Mouse (Mus musculus) embryonic facial prominence, embryonic 14.5 days (tissue): ENCODE measurements around the gene Atf7. TPM values are rescaled to one million over a fixed set of nuclear protein-coding genes. Genes with fewer than 3 reads are reported as not detected.

Experiments used
- ATAC-seq: fragments of 200-750 bp; cut with Nextera tagmentation; 2 replicates; pipeline ENCODE4 v1.8.0; 2017; ENCODE audit warnings: low read depth, moderate number of reproducible peaks, moderate TSS enrichment
- DNase-seq: peaks from one replicate; pipeline ENCODE4 v3.0.0-alpha.2; 2015; ENCODE audit warnings: low spot score
- H3K27ac ChIP-seq: fragments of 300-500 bp; sonication (generic); replicated peaks from 2 replicates; pipeline ENCODE4 v1.5.1; 2014; ENCODE audit warnings: low read depth, mild to moderate bottlenecking, low read length, moderate library complexity
- H3K27me3 ChIP-seq: fragments of 300-500 bp; sonication (generic); replicated peaks from 2 replicates; pipeline ENCODE4 v1.6.1; 2014; ENCODE audit warnings: low read length; ENCODE audit not compliant: control insufficient read depth, insufficient read depth
- H3K36me3 ChIP-seq: fragments of 300-500 bp; sonication (generic); 2 replicates; pipeline ENCODE4 v1.6.1; 2014; ENCODE audit warnings: low read length, mixed read lengths; ENCODE audit not compliant: control insufficient read depth, insufficient read depth
- H3K4me1 ChIP-seq: fragments of 300-500 bp; sonication (generic); 2 replicates; pipeline ENCODE4 v1.6.1; 2014; ENCODE audit warnings: antibody characterized with exemption, low read length; ENCODE audit not compliant: control insufficient read depth, insufficient read depth
- H3K4me2 ChIP-seq: fragments of 300-500 bp; sonication (generic); 2 replicates; pipeline ENCODE4 v1.6.1; 2014; ENCODE audit warnings: low read depth, mild to moderate bottlenecking, low read length, moderate library complexity, mixed read lengths
- H3K4me3 ChIP-seq: fragments of 300-500 bp; sonication (generic); 2 replicates; pipeline ENCODE4 v1.5.1; 2014; ENCODE audit warnings: low read depth, mild to moderate bottlenecking, low read length
- H3K9ac ChIP-seq: fragments of 300-500 bp; sonication (generic); 2 replicates; pipeline ENCODE4 v1.6.1; 2014; ENCODE audit warnings: low read depth, mild to moderate bottlenecking, low read length, moderate library complexity, mixed read lengths
- H3K9me3 ChIP-seq: fragments of 300-500 bp; sonication (generic); 2 replicates; pipeline ENCODE4 v1.6.1; 2016; ENCODE audit warnings: low read length; ENCODE audit not compliant: control insufficient read depth
- WGBS: fragments of 180-500 bp; shearing (Covaris S2); extraction: QIAGEN DNeasy Blood & Tissue Kit; methylation state at CpG from one replicate; pipeline ENCODE4 v1.1.7; 2014; 5-methylcytosine and 5-hydroxymethylcytosine counted together
- polyA plus RNA-seq: library from polyadenylated mRNA; unstranded; fragments of >200 nt; fragmentation: Nextera tagmentation; extraction: Ambion mirVana; gene quantifications from 2 replicates; pipeline ENCODE4 v1.2.1, GENCODE M21; 2014

The Atf7 gene
- polyA plus RNA-seq, 1 experiment from 2014 or later: 43.8 TPM

DNA sequence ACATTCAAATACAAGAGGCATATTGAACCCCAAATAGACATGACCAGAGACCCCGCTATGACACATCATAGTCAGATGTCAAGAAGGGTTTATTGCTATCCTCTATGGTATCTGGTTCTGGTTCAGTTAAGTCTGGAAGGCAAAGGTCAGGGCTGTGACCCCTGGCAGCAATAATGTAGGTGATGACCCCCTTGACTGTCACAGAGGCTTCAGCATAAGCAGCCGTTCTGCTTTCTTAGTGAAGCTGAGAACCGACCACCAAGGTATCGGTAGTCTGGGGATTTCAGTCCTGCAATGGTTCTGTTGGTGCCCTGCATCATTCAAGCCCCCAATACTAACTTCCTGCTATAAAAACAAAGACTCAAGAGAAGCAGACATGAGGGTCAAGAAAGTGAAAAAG lies 93.7 kb downstream of the Atf7 start:
- Histone ChIP-seq H3K27me3 (no peaks in the 10 kb centered on the region), H3K9ac (no peak overlapping the region), H3K4me2 (no peak overlapping the region), H3K4me1 (no peaks in the 10 kb centered on the region), H3K4me3 (no peak overlapping the region), H3K36me3 (peaks cover 86% of the 10 kb centered on the region), H3K27ac (no peak overlapping the region), H3K9me3 (no peaks in the 10 kb centered on the region)
- 87% methylated on average over 4 of the region's 4 CpGs for WGBS
- DNase-seq (no peak), ATAC-seq (no peak)

DNA sequence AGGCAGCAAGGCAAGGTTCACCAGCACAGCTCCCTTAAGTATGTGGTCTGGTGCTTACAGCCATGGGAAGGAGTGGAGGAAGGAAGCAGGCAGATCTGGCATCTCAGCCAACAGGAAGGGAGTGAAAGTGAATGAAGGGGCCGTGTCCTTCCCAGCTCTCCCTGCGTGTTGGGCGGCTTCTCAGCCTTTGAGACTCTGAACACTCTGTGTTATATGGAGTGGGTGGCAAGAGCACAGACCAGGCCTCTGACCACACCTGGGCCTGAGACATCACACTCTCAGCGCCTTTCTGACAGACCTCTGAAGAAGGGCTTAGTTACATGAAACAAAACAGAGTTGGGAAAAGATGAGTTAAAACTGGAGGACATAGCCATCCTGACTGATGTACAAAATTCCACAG lies 94.7 kb downstream of the Atf7 start:
- H3K9ac ChIP-seq: no peak overlapping the region
- WGBS: 86% methylated on average over 4 of the region's 4 CpGs
- no peaks in the 10 kb centered on the region for H3K4me1 ChIP-seq
- peaks cover 81% of the 10 kb centered on the region for H3K36me3 ChIP-seq
- H3K27me3 ChIP-seq: no peaks in the 10 kb centered on the region
- H3K4me2 ChIP-seq: no peak overlapping the region
- no peak overlapping the region for H3K4me3 ChIP-seq
- H3K27ac ChIP-seq: no peak overlapping the region
- DNase-seq (no peak), ATAC-seq (no peak)
- H3K9me3 ChIP-seq: no peaks in the 10 kb centered on the region

DNA sequence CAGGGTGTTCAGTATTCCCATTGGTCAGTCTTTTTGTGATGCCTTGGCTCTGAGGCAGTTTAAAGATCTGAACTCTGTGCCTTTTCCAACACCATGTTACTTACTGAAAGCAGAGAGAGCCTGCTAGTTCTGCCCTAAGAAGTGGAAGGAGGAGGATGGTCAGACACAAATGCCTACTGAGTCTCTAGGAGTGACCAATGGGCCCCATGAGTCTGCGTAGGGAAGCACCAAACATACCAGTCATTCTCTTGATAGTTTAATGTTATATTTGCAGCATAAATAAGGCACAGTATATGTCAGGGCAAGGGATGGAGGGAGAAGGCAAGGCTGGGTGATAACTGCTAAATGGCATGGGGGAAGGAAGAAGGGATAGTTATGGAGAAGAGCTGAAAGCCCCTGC lies 96.9 kb downstream of the Atf7 start:
- Histone ChIP-seq H3K27ac (no peak overlapping the region), H3K27me3 (no peaks in the 10 kb centered on the region), H3K9me3 (no peaks in the 10 kb centered on the region), H3K4me3 (no peak overlapping the region), H3K36me3 (peaks cover 84% of the 10 kb centered on the region), H3K9ac (no peak overlapping the region), H3K4me2 (no peak overlapping the region), H3K4me1 (no peaks in the 10 kb centered on the region)
- DNase-seq (no peak), ATAC-seq (no peak)
- 93% methylated on average over 1 of the region's 1 CpGs for WGBS

DNA sequence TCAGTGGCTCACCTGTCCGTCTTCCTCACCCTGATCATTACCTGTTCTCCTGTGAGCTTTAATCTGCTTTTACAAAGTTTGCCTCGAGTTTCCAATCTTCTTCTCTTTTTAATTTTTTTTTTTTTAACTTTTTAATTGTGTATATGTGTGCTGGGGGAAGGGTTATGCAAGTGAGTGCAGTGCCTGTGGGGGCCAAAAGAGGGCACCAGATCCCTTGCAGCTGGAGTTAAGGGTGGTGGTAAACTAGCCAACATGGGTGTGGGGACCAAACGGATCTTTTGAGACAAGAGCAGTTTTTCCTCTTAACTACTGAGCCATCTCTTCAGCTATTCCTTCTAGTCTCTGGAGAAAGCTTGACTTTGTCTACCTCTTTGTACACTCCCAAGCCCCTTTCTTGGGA lies 97.3 kb downstream of the Atf7 start:
- Histone ChIP-seq H3K27ac (no peak overlapping the region), H3K4me1 (no peaks in the 10 kb centered on the region), H3K9ac (no peak overlapping the region), H3K27me3 (no peaks in the 10 kb centered on the region), H3K9me3 (no peaks in the 10 kb centered on the region), H3K4me2 (no peak overlapping the region), H3K4me3 (no peak overlapping the region), H3K36me3 (peaks cover 80% of the 10 kb centered on the region)
- DNase-seq (no peak), ATAC-seq (no peak)
- 79% methylated on average over 3 of the region's 3 CpGs for WGBS

DNA sequence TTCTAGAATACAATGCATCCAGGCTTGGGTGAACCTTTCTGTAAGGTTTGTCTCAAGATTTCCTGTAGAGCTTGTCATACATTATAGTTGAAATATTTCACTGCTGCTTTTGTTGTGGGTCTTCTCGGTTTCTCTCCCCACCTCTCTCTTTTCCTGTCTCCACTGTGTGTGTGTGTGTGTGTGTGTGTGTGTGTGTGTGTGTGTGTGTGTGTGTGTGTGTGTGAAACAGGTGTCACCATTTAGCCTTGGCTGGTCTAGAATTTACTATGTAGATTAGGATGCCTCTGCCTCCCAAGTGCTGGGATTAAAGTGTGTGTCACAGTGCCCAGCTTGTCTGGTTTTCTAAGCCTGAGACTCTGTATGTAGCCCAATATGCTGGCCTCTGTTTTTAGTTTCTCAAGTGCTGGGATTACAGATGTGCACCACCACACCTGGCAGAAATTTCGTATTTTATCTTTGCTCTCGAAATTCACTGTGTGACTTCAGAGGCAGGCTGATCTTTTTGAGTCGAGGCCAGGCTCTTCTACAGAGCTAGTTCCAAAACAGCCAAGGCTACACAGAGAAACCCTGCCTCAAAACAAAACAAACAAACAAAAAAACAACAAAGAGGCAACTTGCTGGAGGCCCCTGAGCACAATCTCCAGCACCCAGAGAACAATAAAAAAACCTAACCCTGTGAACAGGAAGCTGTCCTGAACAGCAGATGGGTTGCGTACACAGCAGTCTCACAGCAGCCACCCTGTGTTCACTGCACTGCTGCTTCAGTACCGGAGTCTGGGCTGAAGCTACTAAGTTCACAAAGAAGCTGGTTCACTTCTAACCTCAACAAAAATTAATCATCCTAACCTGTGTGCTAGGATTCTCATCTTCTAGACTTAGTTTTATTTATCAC lies 98.9 kb downstream of the Atf7 start:
- 80% methylated on average over 6 of the region's 6 CpGs for WGBS

DNA sequence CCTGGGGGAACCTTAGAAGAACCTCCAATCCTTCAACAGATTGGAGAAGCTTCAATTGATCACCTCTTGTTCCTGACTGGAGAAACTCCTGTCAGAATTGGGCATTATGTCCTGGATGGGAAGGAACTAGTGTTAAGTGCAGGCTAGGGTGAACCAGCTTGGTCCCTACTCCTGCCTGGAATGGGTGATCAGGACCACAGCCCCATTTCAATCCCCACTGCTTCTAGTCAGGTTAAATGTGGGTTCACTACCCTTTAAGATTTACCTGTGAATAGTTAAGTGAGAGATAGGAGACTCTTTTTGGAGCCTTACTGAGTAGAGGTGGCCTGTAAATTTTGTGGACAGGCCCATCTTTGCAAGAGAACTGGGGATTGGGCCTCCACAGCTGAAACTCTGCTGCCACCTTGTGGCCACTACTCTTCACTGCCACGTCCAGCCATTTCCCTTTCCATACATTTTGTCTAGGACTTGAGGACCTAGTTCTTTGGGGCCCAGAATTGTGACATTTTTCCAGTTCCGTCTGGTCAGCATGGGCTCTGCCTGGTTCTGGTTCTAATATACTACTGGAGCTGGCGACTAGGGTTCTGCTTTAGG lies 100.3 kb downstream of the Atf7 start, which contains the start of gene Npff:
Gene Npff, minus strand, starts transcription at position 51 of the 594 bp plus-strand sequence.
- 0 out of 2 replicates have a peak, but pooled peaks have one; percentile 14 for ATAC-seq
- no peak within 1 kb of the TSS for H3K4me2 ChIP-seq
- peaks cover under 1% of the 10 kb centered on the region; the same call in 1 of the 2 replicates for H3K4me1 ChIP-seq
- no peaks in the 10 kb centered on the region for H3K27me3 ChIP-seq
- H3K9ac ChIP-seq: no peak within 1 kb of the TSS
- DNase-seq: peak; percentile 75
- H3K27ac ChIP-seq: 0 out of 2 replicates have a peak within 1 kb of the TSS, but pooled peaks have one; percentile 10
- WGBS: 10% methylated on average over 3 of the region's 3 CpGs
- H3K4me3 ChIP-seq: no peak within 1 kb of the TSS
- no peaks in the 10 kb centered on the region for H3K9me3 ChIP-seq
- peaks cover 75% of the 10 kb centered on the region for H3K36me3 ChIP-seq

More for the DNA sequence above, 98.9 kb downstream of the Atf7 start:
- DNase-seq (no peak), ATAC-seq (no peak)
- Histone ChIP-seq H3K36me3 (peaks cover 80% of the 10 kb centered on the region), H3K4me3 (no peak overlapping the region), H3K4me2 (no peak overlapping the region), H3K9ac (no peak overlapping the region), H3K4me1 (no peaks in the 10 kb centered on the region), H3K27me3 (no peaks in the 10 kb centered on the region), H3K9me3 (no peaks in the 10 kb centered on the region), H3K27ac (no peak overlapping the region; the same call in 1 of the 2 replicates)

DNA sequence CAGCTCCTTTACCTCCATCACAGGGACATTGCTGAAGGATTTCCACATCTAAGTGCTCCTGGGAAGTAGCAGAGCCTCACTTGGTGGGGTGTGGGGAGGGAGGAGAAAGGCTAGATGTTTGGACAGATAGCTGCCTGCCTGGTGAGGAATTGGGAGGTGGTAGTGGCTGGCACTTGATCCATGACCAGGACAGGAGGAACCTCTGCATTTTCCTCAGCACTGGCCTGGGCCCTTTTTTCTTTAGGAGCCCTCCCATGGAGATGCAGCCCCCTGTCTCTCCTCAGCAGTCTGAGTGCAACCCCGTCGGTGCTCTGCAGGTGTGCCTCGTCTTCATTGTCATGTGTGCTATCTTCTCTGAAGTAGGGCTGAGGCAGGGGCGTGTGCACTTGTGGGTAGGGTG lies 103.8 kb downstream of the Atf7 start:
- Histone ChIP-seq H3K9ac (no peak overlapping the region), H3K27me3 (no peaks in the 10 kb centered on the region), H3K27ac (no peak overlapping the region), H3K4me2 (no peak overlapping the region), H3K36me3 (peaks cover 48% of the 10 kb centered on the region), H3K4me1 (peaks cover 7% of the 10 kb centered on the region; the same call in 1 of the 2 replicates), H3K9me3 (no peaks in the 10 kb centered on the region), H3K4me3 (no peak overlapping the region)
- no peak for ATAC-seq
- WGBS: 88% methylated on average over 4 of the region's 4 CpGs
- DNase-seq: no peak

DNA sequence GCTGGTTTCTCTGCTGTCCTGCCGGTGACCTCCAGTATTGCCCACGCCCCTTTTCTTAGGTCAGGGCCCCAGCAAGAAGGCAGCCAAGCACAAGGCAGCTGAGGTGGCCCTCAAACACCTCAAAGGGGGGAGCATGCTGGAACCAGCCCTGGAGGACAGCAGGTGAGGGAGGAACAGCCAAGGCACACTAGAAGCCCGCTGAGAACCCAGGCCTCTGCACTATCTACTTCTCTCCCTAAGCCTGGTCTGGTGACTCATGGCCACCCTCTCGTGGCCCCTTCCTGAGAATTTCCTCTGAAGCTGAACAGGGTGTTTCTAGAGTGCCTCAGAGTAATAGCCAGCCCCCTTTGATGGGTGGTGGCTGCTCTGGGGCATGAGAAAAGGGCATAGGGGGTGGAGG lies 104.8 kb downstream of the Atf7 start:
- ATAC-seq (no peak), DNase-seq (no peak)
- no peak overlapping the region for H3K4me3 ChIP-seq
- H3K4me2 ChIP-seq: no peak overlapping the region
- peaks cover 41% of the 10 kb centered on the region for H3K36me3 ChIP-seq
- H3K27me3 ChIP-seq: no peaks in the 10 kb centered on the region
- 78% methylated on average over 4 of the region's 4 CpGs for WGBS
- no peak overlapping the region for H3K27ac ChIP-seq
- 0 out of 2 replicates have a peak overlapping the region, but pooled peaks have one; percentile 81 for H3K9ac ChIP-seq
- peaks cover 16% of the 10 kb centered on the region for H3K4me1 ChIP-seq
- H3K9me3 ChIP-seq: no peaks in the 10 kb centered on the region
